Mouse (Mus musculus) stomach, postnatal 0 days (tissue): ENCODE measurements around the gene Akap13. TPM values are rescaled to one million over a fixed set of nuclear protein-coding genes. Genes with fewer than 3 reads are reported as not detected.

Source experiments
- ATAC-seq: fragments of 200-750 bp; cut with Nextera tagmentation; 2 replicates; pipeline ENCODE4 v1.8.0; 2017; ENCODE audit not compliant: low FRiP score, low TSS enrichment
- DNase-seq: peaks from one replicate; pipeline ENCODE4 v3.0.0-alpha.2; 2016; ENCODE audit warnings: low spot score
- H3K27ac ChIP-seq: fragments of 300-500 bp; sonication (generic); replicated peaks from 2 replicates; pipeline ENCODE4 v1.5.1; 2014; ENCODE audit warnings: mild to moderate bottlenecking, control low read depth
- H3K27me3 ChIP-seq: fragments of 300-500 bp; sonication (generic); 2 replicates; pipeline ENCODE4 v1.6.1; 2014; ENCODE audit warnings: low read length; ENCODE audit not compliant: control insufficient read depth, insufficient read depth
- H3K36me3 ChIP-seq: fragments of 300-500 bp; sonication (generic); 2 replicates; pipeline ENCODE4 v1.6.1; 2014; ENCODE audit warnings: low read length, mixed read lengths; ENCODE audit not compliant: control insufficient read depth, insufficient read depth
- H3K4me1 ChIP-seq: fragments of 300-500 bp; sonication (generic); replicated peaks from 2 replicates; pipeline ENCODE4 v1.6.1; 2014; ENCODE audit warnings: antibody characterized with exemption; ENCODE audit not compliant: control insufficient read depth, insufficient read depth
- H3K4me2 ChIP-seq: fragments of 300-500 bp; sonication (generic); replicated peaks from 2 replicates; pipeline ENCODE4 v1.6.1; 2014; ENCODE audit warnings: low read depth, mild to moderate bottlenecking, control low read depth, moderate library complexity
- H3K4me3 ChIP-seq: fragments of 300-500 bp; sonication (generic); 2 replicates; pipeline ENCODE4 v1.5.1; 2014; ENCODE audit warnings: low read depth, low read length, control low read depth
- H3K9ac ChIP-seq: fragments of 300-500 bp; sonication (generic); 2 replicates; pipeline ENCODE4 v1.6.1; 2014; ENCODE audit warnings: mild to moderate bottlenecking, low read length, control low read depth, mixed read lengths
- H3K9me3 ChIP-seq: fragments of 300-500 bp; sonication (generic); 2 replicates; pipeline ENCODE4 v1.6.1; 2016; ENCODE audit warnings: low read length; ENCODE audit not compliant: control insufficient read depth
- CTCF ChIP-seq: IDR thresholded peaks from 2 replicates; pipeline ENCODE4 v1.5.1; 2016; ENCODE audit warnings: antibody characterized with exemption, low read depth, mild to moderate bottlenecking, moderate library complexity
- EP300 ChIP-seq: optimal IDR thresholded peaks from 2 replicates; pipeline ENCODE3; 2016; ENCODE audit warnings: antibody characterized with exemption
- WGBS: fragments of 180-500 bp; shearing (Covaris S2); extraction: QIAGEN DNeasy Blood & Tissue Kit; methylation state at CpG from one replicate; pipeline ENCODE4 v1.1.7; 2014; 5-methylcytosine and 5-hydroxymethylcytosine counted together
- polyA plus RNA-seq: library from polyadenylated mRNA; unstranded; fragments of >200 nt; fragmentation: Nextera tagmentation; extraction: Ambion mirVana; gene quantifications from 2 replicates; pipeline ENCODE4 v1.2.1, GENCODE M21; 2015

Gene Akap13
- polyA plus RNA-seq, 1 experiment from 2014 or later, result 18.8 TPM

GRCm38 (mm10) chr7:75428913-75429312 is 26.4 kb upstream of the Akap13 start:
- no peak overlapping the region for H3K9ac ChIP-seq
- no peaks in the 10 kb centered on the region for H3K36me3 ChIP-seq
- H3K27ac ChIP-seq, result no peak overlapping the region
- no peak for TF ChIP-seq CTCF
- no peak for TF ChIP-seq EP300
- no peak overlapping the region for H3K4me2 ChIP-seq
- WGBS, result 79% methylated on average over 4 of the region's 4 CpGs
- ATAC-seq (no peak), DNase-seq (no peak)
- no peaks in the 10 kb centered on the region; the same call in 1 of the 2 replicates for H3K4me1 ChIP-seq
- no peaks in the 10 kb centered on the region for H3K9me3 ChIP-seq
- H3K4me3 ChIP-seq, result no peak overlapping the region
- H3K27me3 ChIP-seq, result no peaks in the 10 kb centered on the region

DNA sequence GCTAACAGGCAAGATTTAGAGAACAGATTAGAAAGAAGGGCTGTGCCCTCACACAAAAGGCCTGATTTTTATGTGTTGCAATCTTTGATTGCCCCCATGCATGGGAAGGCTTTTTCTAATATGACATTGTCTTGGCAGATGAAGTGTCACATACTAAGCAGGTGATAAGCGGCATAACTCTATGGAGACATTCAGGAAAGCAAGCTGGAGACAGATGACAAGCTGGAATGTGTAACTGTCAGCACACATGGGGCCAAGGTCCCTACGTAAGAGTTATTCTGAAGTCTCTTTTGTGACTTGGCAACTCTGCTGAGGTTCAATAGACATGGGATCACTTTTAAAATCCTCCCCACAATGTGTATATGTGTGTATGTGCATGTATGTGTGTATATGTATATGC is 24.8 kb upstream of the Akap13 start:
- Histone ChIP-seq H3K27me3 (no peaks in the 10 kb centered on the region), H3K27ac (no peak overlapping the region), H3K36me3 (no peaks in the 10 kb centered on the region), H3K4me1 (no peaks in the 10 kb centered on the region; the same call in 1 of the 2 replicates), H3K9me3 (no peaks in the 10 kb centered on the region), H3K4me2 (no peak overlapping the region), H3K9ac (no peak overlapping the region), H3K4me3 (no peak overlapping the region)
- ATAC-seq, result no peak
- no peak for DNase-seq
- TF ChIP-seq EP300 (no peak), CTCF (no peak)
- WGBS, result 76% methylated on average over 2 of the region's 2 CpGs

GRCm38 (mm10) chr7:75431043-75431442 is 24.3 kb upstream of the Akap13 start:
- Histone ChIP-seq H3K27ac (no peak overlapping the region), H3K9me3 (no peaks in the 10 kb centered on the region), H3K36me3 (no peaks in the 10 kb centered on the region), H3K4me2 (no peak overlapping the region), H3K9ac (no peak overlapping the region), H3K27me3 (no peaks in the 10 kb centered on the region), H3K4me3 (no peak overlapping the region), H3K4me1 (no peaks in the 10 kb centered on the region; the same call in 1 of the 2 replicates)
- 23% methylated on average over 7 of the region's 7 CpGs for WGBS
- DNase-seq (no peak), ATAC-seq (no peak)
- TF ChIP-seq EP300, result no peak
- TF ChIP-seq CTCF, result no peak

- Histone ChIP-seq H3K9ac (no peak overlapping the region), H3K36me3 (no peaks in the 10 kb centered on the region), H3K4me2 (no peak overlapping the region), H3K27ac (no peak overlapping the region), H3K4me3 (no peak overlapping the region), H3K27me3 (no peaks in the 10 kb centered on the region), H3K9me3 (no peaks in the 10 kb centered on the region), H3K4me1 (no peaks in the 10 kb centered on the region; the same call in 1 of the 2 replicates)
- ATAC-seq, result no peak
- TF ChIP-seq EP300, result no peak
- TF ChIP-seq CTCF, result no peak
- no peak for DNase-seq
- 56% methylated on average over 3 of the region's 3 CpGs for WGBS
These were observed 23.3 kb upstream of the Akap13 start for GRCm38 (mm10) chr7:75432046-75432445.

- Histone ChIP-seq H3K4me2 (no peak overlapping the region), H3K4me1 (no peaks in the 10 kb centered on the region), H3K36me3 (no peaks in the 10 kb centered on the region), H3K9me3 (no peaks in the 10 kb centered on the region), H3K4me3 (no peak overlapping the region), H3K27ac (no peak overlapping the region), H3K9ac (no peak overlapping the region), H3K27me3 (no peaks in the 10 kb centered on the region)
- ATAC-seq, result peak; percentile 54
- 33% methylated on average over 6 of the region's 8 CpGs for WGBS
- TF ChIP-seq CTCF (no peak), EP300 (no peak)
- no peak for DNase-seq
These were observed 18.7 kb upstream of the Akap13 start for GRCm38 (mm10) chr7:75436413-75437174.

GRCm38 (mm10) chr7:75439570-75439969 is 15.8 kb upstream of the Akap13 start:
- no peak overlapping the region for H3K9ac ChIP-seq
- 97% methylated on average over 4 of the region's 4 CpGs for WGBS
- no peak for TF ChIP-seq CTCF
- no peak for TF ChIP-seq EP300

More at GRCm38 (mm10) chr7:75439570-75439969, 15.8 kb upstream of the Akap13 start:
- Histone ChIP-seq H3K9me3 (no peaks in the 10 kb centered on the region), H3K4me3 (no peak overlapping the region), H3K27ac (no peak overlapping the region), H3K36me3 (no peaks in the 10 kb centered on the region), H3K4me2 (no peak overlapping the region), H3K27me3 (no peaks in the 10 kb centered on the region), H3K4me1 (no peaks in the 10 kb centered on the region)
- ATAC-seq (no peak), DNase-seq (no peak)
